Comparison of ENCODE assay signal across 10 mouse cellular contexts in the genomic region with DNA sequence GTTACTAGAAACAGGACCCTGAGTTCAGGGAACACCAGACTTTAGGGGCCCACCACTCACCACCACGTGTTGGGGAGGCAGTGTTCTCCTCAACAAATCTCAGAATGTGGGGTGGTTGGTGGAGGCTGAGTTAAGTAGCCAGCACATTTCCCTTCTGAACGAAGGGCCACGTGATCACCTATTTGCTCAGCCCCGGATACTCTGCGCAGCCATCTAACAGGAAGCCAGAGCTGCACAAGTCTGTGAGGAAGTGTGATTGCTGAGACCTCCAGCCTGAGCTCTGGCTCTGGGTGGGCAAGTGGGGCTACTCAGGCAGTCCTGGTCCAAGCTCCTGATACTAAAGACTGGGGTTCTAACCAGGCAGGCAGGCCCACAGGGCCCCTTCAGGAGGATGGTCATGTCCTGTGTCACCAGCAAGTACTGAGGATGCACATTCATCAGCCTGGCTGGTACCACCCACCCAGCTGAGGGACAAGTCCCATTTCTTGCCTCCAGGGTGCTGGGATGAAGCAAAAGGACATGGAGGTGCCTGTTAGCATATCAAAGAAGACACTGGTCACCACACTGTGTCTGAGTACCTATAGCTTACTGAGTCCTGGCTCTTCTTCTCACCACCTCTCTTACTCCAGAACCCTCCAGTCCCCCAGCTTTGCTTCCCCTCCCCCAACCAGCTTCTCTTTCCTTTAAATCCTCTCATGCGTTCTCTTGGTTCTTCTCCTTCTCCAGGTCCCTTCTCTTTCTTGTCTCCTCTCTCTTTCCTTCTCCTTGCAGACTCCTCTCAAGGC. TPM values are rescaled to one million over a fixed set of nuclear protein-coding genes. Genes with fewer than 3 reads are reported as not detected.
A peak's percentile ranks its signal among the peaks of the same experiment; 100 is the strongest.
DNase-seq lines count a peak whose midpoint lies in the region; ATAC-seq and TF ChIP-seq lines count a peak whose summit lies in the region.
"Had no signal": no experiment of that assay in that cellular context is flagged by ENCODE, and none has a peak within 500 bp of the region (broad histone marks: within the 10 kb centered on the region; RNA-seq: fewer than 3 reads in every experiment).

No protein-coding gene starts in this region.

- H3K27ac ChIP-seq in liver, embryonic 13.5 days, result peak overlapping the region; percentile 39
- H3K27ac ChIP-seq: heart, embryonic 15.5 days; lung, embryonic 15.5 days had no signal

- H3K9ac ChIP-seq in liver, embryonic 13.5 days, result no peak overlapping the region
- H3K9ac ChIP-seq: heart, embryonic 15.5 days; lung, embryonic 15.5 days had no signal

- WGBS in liver, embryonic 13.5 days (ENCODE audit: insufficient replicate concordance), result 28% methylated on average over 6 of the region's 6 CpGs

- no peaks in the 10 kb centered on the region for H3K27me3 ChIP-seq in E14TG2a.4 (ENCODE audit: insufficient read depth, low read length)
- H3K27me3 ChIP-seq in liver, embryonic 13.5 days, result no peaks in the 10 kb centered on the region
- H3K27me3 ChIP-seq: heart, embryonic 15.5 days; lung, embryonic 15.5 days had no signal

- no peak for ATAC-seq in liver, embryonic 13.5 days (ENCODE audit: low read depth)

- H3K4me3 ChIP-seq in E14TG2a.4 (replicated peaks; ENCODE audit: low read length), result peak overlapping the region; percentile 79
- H3K4me3 ChIP-seq in liver, embryonic 13.5 days (replicated peaks), result no peak overlapping the region
- H3K4me3 ChIP-seq: heart, embryonic 15.5 days; lung, embryonic 15.5 days had no signal

- no peak for TF ChIP-seq CTCF in E14TG2a.4 (conservative IDR thresholded peaks at IDR 0.05; ENCODE audit: low read length)

- H3K4me2 ChIP-seq in liver, embryonic 13.5 days, result peak overlapping the region; percentile 65
- H3K4me2 ChIP-seq: heart, embryonic 15.5 days; lung, embryonic 15.5 days had no signal

- peaks cover 42% of the 10 kb centered on the region for H3K36me3 ChIP-seq in E14TG2a.4 (ENCODE audit: insufficient read depth, low read length)
- peaks cover 25% of the 10 kb centered on the region for H3K36me3 ChIP-seq in liver, embryonic 13.5 days

- peaks cover 23% of the 10 kb centered on the region for H3K9me3 ChIP-seq in E14TG2a.4 (ENCODE audit: low read length)
- no peaks in the 10 kb centered on the region for H3K9me3 ChIP-seq in liver, embryonic 13.5 days (replicated peaks)
- H3K9me3 ChIP-seq: heart, embryonic 15.5 days; lung, embryonic 15.5 days had no signal

- H3K4me1 ChIP-seq in E14TG2a.4 (replicated peaks; ENCODE audit: low read depth, low read length), result peaks cover 78% of the 10 kb centered on the region
- peaks cover 70% of the 10 kb centered on the region for H3K4me1 ChIP-seq in liver, embryonic 13.5 days (replicated peaks)

- DNase-seq in B cell, adult 2 months, result peak; percentile 73 to 78
- DNase-seq in liver, embryonic 13.5 days, result no peak
- DNase-seq in skeletal muscle tissue, adult 2 months (ENCODE audit: low read depth, low spot score), result peak; percentile 23
- no peak for DNase-seq in frontal cortex, postnatal 10 days (ENCODE audit: low spot score in 2 of 2)
- DNase-seq in cerebellum, postnatal 10 days, result no peak
- no peak for DNase-seq in cerebellum, adult 11-12 months
- DNase-seq: retina, postnatal 1 day had no signal

RNA-seq across cellular contexts. Expression of a gene that starts 1.8 kb away (rescaled TPM):
- polyA plus RNA-seq in liver, embryonic 13.5 days (2015; fragmentation: Nextera tagmentation; extraction: Ambion mirVana), result 4.8 and 5.5 TPM in 2 replicates

RNA-seq across cellular contexts. Expression of a gene that starts 16.9 kb away (rescaled TPM):
- polyA plus RNA-seq in liver, embryonic 13.5 days (2015; fragmentation: Nextera tagmentation; extraction: Ambion mirVana), result 116 and 126 TPM in 2 replicates

RNA-seq across cellular contexts. Expression of a gene that starts 17.1 kb away (rescaled TPM):
- 10.1 and 12.7 TPM in 2 replicates for polyA plus RNA-seq in liver, embryonic 13.5 days (2015; fragmentation: Nextera tagmentation; extraction: Ambion mirVana)

RNA-seq across cellular contexts. Expression of a gene that starts 49.9 kb away (rescaled TPM):
- not detected in 2 replicates for polyA plus RNA-seq in liver, embryonic 13.5 days (2015; fragmentation: Nextera tagmentation; extraction: Ambion mirVana)
- polyA plus RNA-seq: heart, embryonic 15.5 days; lung, embryonic 15.5 days had no signal

Comparison
In these comparisons a context has a peak if more than half of its experiments do, and no peak if none do; other contexts are left out.
1. DNase-seq: peak in B cell, adult 2 months (2 of 2) and skeletal muscle tissue, adult 2 months (single experiment); none in liver, embryonic 13.5 days (single experiment), frontal cortex, postnatal 10 days (0 of 2), cerebellum, postnatal 10 days (0 of 2) and cerebellum, adult 11-12 months (single experiment).